In genomic region chr1:157465194-157465593, GRCm38 (mm10) we compare ENCODE assay signal across 8 mouse cellular contexts. TPM values are rescaled to one million over a fixed set of nuclear protein-coding genes. Genes with fewer than 3 reads are reported as not detected.
DNase-seq lines count a peak whose midpoint lies in the region; ATAC-seq and TF ChIP-seq lines count a peak whose summit lies in the region.

No protein-coding gene starts in this region.

- DNase-seq in forebrain, postnatal 0 days, result no peak
- no peak for DNase-seq in forebrain, embryonic 11.5 days (ENCODE audit: low spot score)
- DNase-seq in midbrain, postnatal 0 days (ENCODE audit: low spot score), result no peak
- DNase-seq in midbrain, embryonic 14.5 days, result no peak
- DNase-seq in kidney, postnatal 4 days, result peak; percentile 62 to 65
- peak; percentile 28 for DNase-seq in thymus, postnatal 0 days (ENCODE audit: low spot score)
- DNase-seq in neural tube, embryonic 10.5 days (ENCODE audit: extremely low spot score, low spot score), result no peak

- no peak overlapping the region for H3K27ac ChIP-seq in forebrain, postnatal 0 days (ENCODE audit: low read depth, low read length)
- H3K27ac ChIP-seq in forebrain, embryonic 11.5 days (ENCODE audit: low read depth, low read length), result no peak overlapping the region
- no peak overlapping the region for H3K27ac ChIP-seq in midbrain, postnatal 0 days (ENCODE audit: low read depth, low read length)
- no peak overlapping the region for H3K27ac ChIP-seq in midbrain, embryonic 14.5 days (replicated peaks; ENCODE audit: low read depth, low read length)
- H3K27ac ChIP-seq in bone marrow, adult 2 months (ENCODE audit: control insufficient read depth, insufficient read depth, low read depth, low read length, poor library complexity), result no peak overlapping the region

- H3K4me3 ChIP-seq in forebrain, postnatal 0 days (ENCODE audit: low read depth, low read length), result no peak overlapping the region
- no peak overlapping the region for H3K4me3 ChIP-seq in forebrain, embryonic 11.5 days (ENCODE audit: low read depth, low read length)
- H3K4me3 ChIP-seq in midbrain, postnatal 0 days (ENCODE audit: low read depth, low read length), result no peak overlapping the region
- H3K4me3 ChIP-seq in midbrain, embryonic 14.5 days (replicated peaks; ENCODE audit: low read depth, low read length), result no peak overlapping the region
- H3K4me3 ChIP-seq in bone marrow, adult 2 months (replicated peaks; ENCODE audit: control insufficient read depth, low read depth, low read length), result no peak overlapping the region

- H3K9ac ChIP-seq in forebrain, postnatal 0 days, result no peak overlapping the region
- H3K9ac ChIP-seq in forebrain, embryonic 11.5 days (ENCODE audit: low read length), result no peak overlapping the region
- H3K9ac ChIP-seq in midbrain, postnatal 0 days (replicated peaks; ENCODE audit: low read length, poor library complexity, severe bottlenecking), result no peak overlapping the region
- no peak overlapping the region for H3K9ac ChIP-seq in midbrain, embryonic 14.5 days (replicated peaks; ENCODE audit: low read length)

- H3K36me3 ChIP-seq in forebrain, postnatal 0 days (ENCODE audit: insufficient read depth), result no peaks in the 10 kb centered on the region
- no peaks in the 10 kb centered on the region for H3K36me3 ChIP-seq in forebrain, embryonic 11.5 days (ENCODE audit: control insufficient read depth, insufficient read depth, low read length)
- H3K36me3 ChIP-seq in midbrain, postnatal 0 days (ENCODE audit: insufficient read depth, low read length), result no peaks in the 10 kb centered on the region
- H3K36me3 ChIP-seq in midbrain, embryonic 14.5 days (ENCODE audit: control insufficient read depth, insufficient read depth, low read length), result no peaks in the 10 kb centered on the region

- H3K4me2 ChIP-seq in forebrain, postnatal 0 days (ENCODE audit: low read depth), result no peak overlapping the region
- H3K4me2 ChIP-seq in forebrain, embryonic 11.5 days (ENCODE audit: low read depth, low read length, severe bottlenecking), result no peak overlapping the region
- H3K4me2 ChIP-seq in midbrain, postnatal 0 days (ENCODE audit: low read depth, low read length, poor library complexity, severe bottlenecking), result no peak overlapping the region
- H3K4me2 ChIP-seq in midbrain, embryonic 14.5 days (ENCODE audit: low read length), result no peak overlapping the region

- H3K9me3 ChIP-seq in forebrain, postnatal 0 days (ENCODE audit: low read length), result no peaks in the 10 kb centered on the region
- H3K9me3 ChIP-seq in forebrain, embryonic 11.5 days (ENCODE audit: control insufficient read depth, low read length), result no peaks in the 10 kb centered on the region
- H3K9me3 ChIP-seq in midbrain, postnatal 0 days (ENCODE audit: low read length), result no peaks in the 10 kb centered on the region
- H3K9me3 ChIP-seq in midbrain, embryonic 14.5 days (ENCODE audit: control insufficient read depth, low read length), result no peaks in the 10 kb centered on the region

- no peaks in the 10 kb centered on the region for H3K4me1 ChIP-seq in forebrain, postnatal 0 days (ENCODE audit: insufficient read depth)
- no peaks in the 10 kb centered on the region for H3K4me1 ChIP-seq in forebrain, embryonic 11.5 days (replicated peaks; ENCODE audit: control insufficient read depth, insufficient read depth, low read length)
- no peaks in the 10 kb centered on the region for H3K4me1 ChIP-seq in midbrain, postnatal 0 days (ENCODE audit: insufficient read depth, low read length)
- no peaks in the 10 kb centered on the region for H3K4me1 ChIP-seq in midbrain, embryonic 14.5 days (ENCODE audit: control insufficient read depth, insufficient read depth, low read length)
- H3K4me1 ChIP-seq in bone marrow, adult 2 months (ENCODE audit: control insufficient read depth, insufficient read depth, low read length), result peaks cover 1% of the 10 kb centered on the region; the same call in 1 of the 2 replicates

- ATAC-seq in forebrain, postnatal 0 days, result no peak
- ATAC-seq in forebrain, embryonic 11.5 days (replicated peaks; ENCODE audit: low FRiP score), result no peak
- no peak for ATAC-seq in midbrain, postnatal 0 days (ENCODE audit: low FRiP score)
- ATAC-seq in midbrain, embryonic 14.5 days (ENCODE audit: low FRiP score, low TSS enrichment), result no peak

- TF ChIP-seq CTCF in forebrain, postnatal 0 days (IDR thresholded peaks at IDR 0.05; ENCODE audit: low read depth), result peak; percentile 49
- TF ChIP-seq CTCF in midbrain, postnatal 0 days (IDR thresholded peaks at IDR 0.05), result peak; percentile 45; the same call in 1 of the 2 replicates
- TF ChIP-seq CTCF in bone marrow, adult 2 months (IDR thresholded peaks at IDR 0.05; ENCODE audit: control insufficient read depth, insufficient read depth, low read length), result peak; percentile 22; the same call in 1 of the 2 replicates

- WGBS in forebrain, postnatal 0 days, result 58% methylated on average over 3 of the region's 3 CpGs
- WGBS in forebrain, embryonic 11.5 days, result 67% methylated on average over 3 of the region's 3 CpGs
- WGBS in midbrain, postnatal 0 days, result 73% methylated on average over 3 of the region's 3 CpGs
- 77% methylated on average over 3 of the region's 3 CpGs for WGBS in midbrain, embryonic 14.5 days
- 80% methylated on average over 3 of the region's 3 CpGs for WGBS in bone marrow, adult 2 months

- H3K27me3 ChIP-seq in forebrain, postnatal 0 days (ENCODE audit: insufficient read depth, low read length), result no peaks in the 10 kb centered on the region
- H3K27me3 ChIP-seq in forebrain, embryonic 11.5 days (ENCODE audit: control insufficient read depth, insufficient read depth, low read length), result no peaks in the 10 kb centered on the region
- no peaks in the 10 kb centered on the region for H3K27me3 ChIP-seq in midbrain, postnatal 0 days (ENCODE audit: insufficient read depth, low read length)
- no peaks in the 10 kb centered on the region for H3K27me3 ChIP-seq in midbrain, embryonic 14.5 days (ENCODE audit: control insufficient read depth, insufficient read depth, low read length)

- no peak for TF ChIP-seq POLR2A in bone marrow, adult 2 months (IDR thresholded peaks at IDR 0.05; ENCODE audit: borderline replicate concordance, control insufficient read depth, low read depth, low read length)

RNA-seq across cellular contexts. Expression of gene Cryzl2, which starts 6.8 kb away (rescaled TPM):
- total RNA-seq in forebrain, postnatal 0 days (2014; rRNA removed), result 9.4 and 12.8 TPM in 2 replicates
- 5.6 and 6.9 TPM in 2 replicates for polyA plus RNA-seq in forebrain, postnatal 0 days (2015; fragmentation: Nextera tagmentation; extraction: Ambion mirVana)
- 8.4 and 9.4 TPM in 2 replicates for polyA plus RNA-seq in forebrain, embryonic 11.5 days (2014; fragmentation: Nextera tagmentation; extraction: Ambion mirVana)
- 9.4 and 10.1 TPM in 2 replicates for total RNA-seq in midbrain, postnatal 0 days (2014; rRNA removed)
- polyA plus RNA-seq in midbrain, postnatal 0 days (2015; fragmentation: Nextera tagmentation; extraction: Ambion mirVana), result 8.6 and 9.0 TPM in 2 replicates
- 6.2 and 7.6 TPM in 2 replicates for polyA plus RNA-seq in midbrain, embryonic 14.5 days (2014; fragmentation: Nextera tagmentation; extraction: Ambion mirVana)
- polyA plus RNA-seq in bone marrow, adult 2 months (2011; ENCODE audit: insufficient read depth, insufficient read length, low replicate concordance, missing spikeins), result 6.3 and 9.1 TPM in 2 replicates
- 10.1 and 10.5 TPM in 2 replicates for polyA plus RNA-seq in thymus, postnatal 0 days (2015; fragmentation: Nextera tagmentation; extraction: Ambion mirVana)

RNA-seq across cellular contexts. Expression of gene Sec16b, which starts 41.3 kb away (rescaled TPM):
- total RNA-seq in forebrain, postnatal 0 days (2014; rRNA removed), result 0.33 and 0.69 TPM in 2 replicates
- polyA plus RNA-seq in forebrain, postnatal 0 days (2015; fragmentation: Nextera tagmentation; extraction: Ambion mirVana), result 0.23 and 0.30 TPM in 2 replicates
- 0.68 and 0.91 TPM in 2 replicates for polyA plus RNA-seq in forebrain, embryonic 11.5 days (2014; fragmentation: Nextera tagmentation; extraction: Ambion mirVana)
- 0.33 and 0.49 TPM in 2 replicates for total RNA-seq in midbrain, postnatal 0 days (2014; rRNA removed)
- 0.30 and 0.39 TPM in 2 replicates for polyA plus RNA-seq in midbrain, postnatal 0 days (2015; fragmentation: Nextera tagmentation; extraction: Ambion mirVana)
- polyA plus RNA-seq in midbrain, embryonic 14.5 days (2014; fragmentation: Nextera tagmentation; extraction: Ambion mirVana), result 0.20 and 0.34 TPM in 2 replicates
- polyA plus RNA-seq in bone marrow, adult 2 months (2011; ENCODE audit: insufficient read depth, insufficient read length, low replicate concordance, missing spikeins), result 1.6 TPM in 1 of 2 replicates, not detected in the other
- 0.29 and 0.44 TPM in 2 replicates for polyA plus RNA-seq in thymus, postnatal 0 days (2015; fragmentation: Nextera tagmentation; extraction: Ambion mirVana)

RNA-seq across cellular contexts. Expression of gene Rasal2, which starts 52.8 kb away (rescaled TPM):
- total RNA-seq in forebrain, postnatal 0 days (2014; rRNA removed), result 33.6 and 42.1 TPM in 2 replicates
- 18.3 and 26.3 TPM in 2 replicates for polyA plus RNA-seq in forebrain, postnatal 0 days (2015; fragmentation: Nextera tagmentation; extraction: Ambion mirVana)
- 15.4 and 19.4 TPM in 2 replicates for polyA plus RNA-seq in forebrain, embryonic 11.5 days (2014; fragmentation: Nextera tagmentation; extraction: Ambion mirVana)
- 41.2 and 60.5 TPM in 2 replicates for total RNA-seq in midbrain, postnatal 0 days (2014; rRNA removed)
- 34.8 and 36.3 TPM in 2 replicates for polyA plus RNA-seq in midbrain, postnatal 0 days (2015; fragmentation: Nextera tagmentation; extraction: Ambion mirVana)
- 48.8 and 64.2 TPM in 2 replicates for polyA plus RNA-seq in midbrain, embryonic 14.5 days (2014; fragmentation: Nextera tagmentation; extraction: Ambion mirVana)
- 0.29 and 0.57 TPM in 2 replicates for polyA plus RNA-seq in bone marrow, adult 2 months (2011; ENCODE audit: insufficient read depth, insufficient read length, low replicate concordance, missing spikeins)
- polyA plus RNA-seq in thymus, postnatal 0 days (2015; fragmentation: Nextera tagmentation; extraction: Ambion mirVana), result 2.4 and 3.9 TPM in 2 replicates

Comparison
In these comparisons a context has a peak if more than half of its experiments do, and no peak if none do; other contexts are left out.
1. DNase-seq: peak in kidney, postnatal 4 days (2 of 2) and thymus, postnatal 0 days (single experiment); none in forebrain, postnatal 0 days (single experiment), forebrain, embryonic 11.5 days (single experiment), midbrain, postnatal 0 days (single experiment), midbrain, embryonic 14.5 days (single experiment) and neural tube, embryonic 10.5 days (single experiment).
2. Peak in every context shown above with its lines, with median percentiles within 50 percentile points of each other: CTCF ChIP-seq.